Mouse (Mus musculus): ENCODE measurements around the gene Pbp2. TPM values are rescaled to one million over a fixed set of nuclear protein-coding genes. Genes with fewer than 3 reads are reported as not detected.

The Pbp2 gene
- polyA plus RNA-seq, 1 experiment from 2014 or later: not detected

Other genes with a start within 250 kb of the Pbp2 start
- 4.0 and 4.8 TPM in 2 replicates for gene Gprc5a, start 244.8 kb downstream of the Pbp2 start, polyA plus RNA-seq (2016; fragmentation: Nextera tagmentation; extraction: Ambion mirVana)
- gene Gprc5d, start 192.1 kb downstream of the Pbp2 start, polyA plus RNA-seq (2016; fragmentation: Nextera tagmentation; extraction: Ambion mirVana): not detected in 2 replicates
- gene Fam234b, start 112.4 kb downstream of the Pbp2 start, polyA plus RNA-seq (2016; fragmentation: Nextera tagmentation; extraction: Ambion mirVana): 9.0 and 10.7 TPM in 2 replicates
- gene Hebp1, start 112.4 kb downstream of the Pbp2 start, polyA plus RNA-seq (2016; fragmentation: Nextera tagmentation; extraction: Ambion mirVana): 14.8 and 16.0 TPM in 2 replicates
- 0.59 and 0.69 TPM in 2 replicates for gene Gsg1, start 56.1 kb downstream of the Pbp2 start, polyA plus RNA-seq (2016; fragmentation: Nextera tagmentation; extraction: Ambion mirVana)
- gene Emp1, start 52.1 kb upstream of the Pbp2 start, polyA plus RNA-seq (2016; fragmentation: Nextera tagmentation; extraction: Ambion mirVana): 28.0 and 30.2 TPM in 2 replicates